Mouse (Mus musculus): ENCODE measurements around the gene Epn2. TPM values are rescaled to one million over a fixed set of nuclear protein-coding genes. Genes with fewer than 3 reads are reported as not detected.

The Epn2 gene
- polyA plus RNA-seq, 1 experiment, result 14.1 TPM

GRCm38 (mm10) chr11:61579878-61580381 lies 443 bp upstream of the Epn2 start:
- Histone ChIP-seq H3K27me3 (ENCODE audit: control insufficient read depth, insufficient read depth, insufficient read length) (no peaks in the 10 kb centered on the region), H3K4me2 (ENCODE audit: low read depth) (peak overlapping the region; percentile 69), H3ac (ENCODE audit: control insufficient read depth, insufficient read length) (peak overlapping the region; percentile 92), H3K79me2 (ENCODE audit: control insufficient read depth, insufficient read depth) (peaks cover 38% of the 10 kb centered on the region), H3K36me3 (ENCODE audit: control insufficient read depth, insufficient read depth) (no peaks in the 10 kb centered on the region), H3K4me3 (peak overlapping the region; percentile 54)
- no peak for TF ChIP-seq TCF12 (IDR thresholded peaks at IDR 0.05; ENCODE audit: insufficient read depth, poor library complexity, severe bottlenecking)
- no peak for TF ChIP-seq CEBPB (IDR thresholded peaks at IDR 0.05; ENCODE audit: insufficient read depth, poor library complexity, severe bottlenecking)
- TF ChIP-seq USF1 (IDR thresholded peaks at IDR 0.05; ENCODE audit: low read depth), result no peak
- no peak for TF ChIP-seq POLR2AphosphoS2 (IDR thresholded peaks at IDR 0.05; ENCODE audit: insufficient read length, low read depth)
- no peak for TF ChIP-seq E2F4 (IDR thresholded peaks at IDR 0.05; ENCODE audit: insufficient read depth)
- TF ChIP-seq SRF (IDR thresholded peaks at IDR 0.05; ENCODE audit: control insufficient read depth, insufficient read length, low read depth), result no peak
- no peak for TF ChIP-seq MAX (IDR thresholded peaks at IDR 0.05; ENCODE audit: low read depth)
- TF ChIP-seq POLR2A (IDR thresholded peaks at IDR 0.05; ENCODE audit: insufficient read length, low read depth), result no peak

- H3K4me2 ChIP-seq (ENCODE audit: low read depth), result peak overlapping the region; percentile 69
- H3K4me3 ChIP-seq, result peak overlapping the region; percentile 54
- no peaks in the 10 kb centered on the region for H3K36me3 ChIP-seq (ENCODE audit: control insufficient read depth, insufficient read depth)
- TF ChIP-seq MYOG (IDR thresholded peaks at IDR 0.05; ENCODE audit: control insufficient read depth in 1 of 3, insufficient read depth in 1 of 3, insufficient read length in 2 of 3, low read depth in 2 of 3) (no peak), USF1 (IDR thresholded peaks at IDR 0.05; ENCODE audit: low read depth) (no peak), E2F4 (IDR thresholded peaks at IDR 0.05; ENCODE audit: insufficient read depth) (no peak), SRF (IDR thresholded peaks at IDR 0.05; ENCODE audit: control insufficient read depth, insufficient read length, low read depth) (no peak), CEBPB (IDR thresholded peaks at IDR 0.05; ENCODE audit: insufficient read depth, poor library complexity, severe bottlenecking) (no peak), POLR2AphosphoS2 (IDR thresholded peaks at IDR 0.05; ENCODE audit: insufficient read length, low read depth) (no peak)
- H3K79me2 ChIP-seq (ENCODE audit: control insufficient read depth, insufficient read depth), result peaks cover 50% of the 10 kb centered on the region
- no peaks in the 10 kb centered on the region for H3K27me3 ChIP-seq (ENCODE audit: control insufficient read depth, insufficient read depth, insufficient read length)
- H3ac ChIP-seq (ENCODE audit: control insufficient read depth, insufficient read length), result peak overlapping the region; percentile 92
These were observed 925 bp downstream of the Epn2 start for GRCm38 (mm10) chr11:61578541-61578982.

- Histone ChIP-seq H3K4me3 (peak overlapping the region; percentile 54), H3K27me3 (ENCODE audit: control insufficient read depth, insufficient read depth, insufficient read length) (no peaks in the 10 kb centered on the region)
- no peak for TF ChIP-seq POLR2AphosphoS2 (IDR thresholded peaks at IDR 0.05; ENCODE audit: insufficient read length, low read depth)
- TF ChIP-seq MYOD1 (IDR thresholded peaks at IDR 0.05; ENCODE audit: control insufficient read depth in 1 of 3, insufficient read length in 2 of 3, low read depth in 2 of 3), result no peak
- no peak for TF ChIP-seq CEBPB (IDR thresholded peaks at IDR 0.05; ENCODE audit: insufficient read depth, poor library complexity, severe bottlenecking)
- TF ChIP-seq SRF (IDR thresholded peaks at IDR 0.05; ENCODE audit: control insufficient read depth, insufficient read length, low read depth), result no peak
- TF ChIP-seq TCF3 (IDR thresholded peaks at IDR 0.05; ENCODE audit: insufficient read length, low read depth), result no peak
- no peak for TF ChIP-seq POLR2A (IDR thresholded peaks at IDR 0.05; ENCODE audit: insufficient read length, low read depth)
- no peak for TF ChIP-seq REST (IDR thresholded peaks at IDR 0.05; ENCODE audit: insufficient read depth, insufficient read length)
- TF ChIP-seq MAX (IDR thresholded peaks at IDR 0.05; ENCODE audit: low read depth), result no peak
- no peak for TF ChIP-seq USF1 (IDR thresholded peaks at IDR 0.05; ENCODE audit: low read depth)
- no peak for TF ChIP-seq MYOG (IDR thresholded peaks at IDR 0.05; ENCODE audit: control insufficient read depth in 1 of 3, insufficient read depth in 1 of 3, insufficient read length in 2 of 3, low read depth in 2 of 3)
- TF ChIP-seq E2F4 (IDR thresholded peaks at IDR 0.05; ENCODE audit: insufficient read depth), result no peak
These were observed 1.5 kb downstream of the Epn2 start for GRCm38 (mm10) chr11:61577991-61578390.

GRCm38 (mm10) chr11:61577349-61577748 lies 2.1 kb downstream of the Epn2 start:
- TF ChIP-seq TCF3 (IDR thresholded peaks at IDR 0.05; ENCODE audit: insufficient read length, low read depth) (no peak), POLR2A (IDR thresholded peaks at IDR 0.05; ENCODE audit: insufficient read length, low read depth) (no peak), CEBPB (IDR thresholded peaks at IDR 0.05; ENCODE audit: insufficient read depth, poor library complexity, severe bottlenecking) (no peak), MYOD1 (IDR thresholded peaks at IDR 0.05; ENCODE audit: control insufficient read depth in 1 of 3, insufficient read length in 2 of 3, low read depth in 2 of 3) (no peak), USF1 (IDR thresholded peaks at IDR 0.05; ENCODE audit: low read depth) (no peak), SRF (IDR thresholded peaks at IDR 0.05; ENCODE audit: control insufficient read depth, insufficient read length, low read depth) (no peak), TCF12 (IDR thresholded peaks at IDR 0.05; ENCODE audit: insufficient read depth, poor library complexity, severe bottlenecking) (no peak), MAX (IDR thresholded peaks at IDR 0.05; ENCODE audit: low read depth) (no peak), POLR2AphosphoS2 (IDR thresholded peaks at IDR 0.05; ENCODE audit: insufficient read length, low read depth) (no peak)
- H3ac ChIP-seq (ENCODE audit: control insufficient read depth, insufficient read length), result no peak overlapping the region
- no peaks in the 10 kb centered on the region for H3K27me3 ChIP-seq (ENCODE audit: control insufficient read depth, insufficient read depth, insufficient read length)
- no peaks in the 10 kb centered on the region for H3K36me3 ChIP-seq (ENCODE audit: control insufficient read depth, insufficient read depth)
- H3K4me2 ChIP-seq (ENCODE audit: low read depth), result peak overlapping the region; percentile 69
- peaks cover 62% of the 10 kb centered on the region for H3K79me2 ChIP-seq (ENCODE audit: control insufficient read depth, insufficient read depth)
- H3K4me3 ChIP-seq, result no peak overlapping the region

More at GRCm38 (mm10) chr11:61577991-61578390, 1.5 kb downstream of the Epn2 start:
- Histone ChIP-seq H3K36me3 (ENCODE audit: control insufficient read depth, insufficient read depth) (no peaks in the 10 kb centered on the region), H3K79me2 (ENCODE audit: control insufficient read depth, insufficient read depth) (peaks cover 56% of the 10 kb centered on the region), H3K4me2 (ENCODE audit: low read depth) (peak overlapping the region; percentile 69), H3ac (ENCODE audit: control insufficient read depth, insufficient read length) (no peak overlapping the region)

GRCm38 (mm10) chr11:61573266-61573665 lies 6.2 kb downstream of the Epn2 start:
- Histone ChIP-seq H3K36me3 (ENCODE audit: control insufficient read depth, insufficient read depth) (no peaks in the 10 kb centered on the region), H3K4me2 (ENCODE audit: low read depth) (no peak overlapping the region), H3K79me2 (ENCODE audit: control insufficient read depth, insufficient read depth) (peaks cover 92% of the 10 kb centered on the region), H3K27me3 (ENCODE audit: control insufficient read depth, insufficient read depth, insufficient read length) (no peaks in the 10 kb centered on the region), H3ac (ENCODE audit: control insufficient read depth, insufficient read length) (no peak overlapping the region), H3K4me3 (no peak overlapping the region)
- no peak for TF ChIP-seq MAX (IDR thresholded peaks at IDR 0.05; ENCODE audit: low read depth)
- no peak for TF ChIP-seq TCF12 (IDR thresholded peaks at IDR 0.05; ENCODE audit: insufficient read depth, poor library complexity, severe bottlenecking)
- TF ChIP-seq USF1 (IDR thresholded peaks at IDR 0.05; ENCODE audit: low read depth), result no peak
- no peak for TF ChIP-seq MYOD1 (IDR thresholded peaks at IDR 0.05; ENCODE audit: control insufficient read depth in 1 of 3, insufficient read length in 2 of 3, low read depth in 2 of 3)
- TF ChIP-seq SRF (IDR thresholded peaks at IDR 0.05; ENCODE audit: control insufficient read depth, insufficient read length, low read depth), result no peak
- TF ChIP-seq REST (IDR thresholded peaks at IDR 0.05; ENCODE audit: insufficient read depth, insufficient read length), result no peak
- TF ChIP-seq TCF3 (IDR thresholded peaks at IDR 0.05; ENCODE audit: insufficient read length, low read depth), result no peak
- TF ChIP-seq POLR2AphosphoS2 (IDR thresholded peaks at IDR 0.05; ENCODE audit: insufficient read length, low read depth), result no peak
- no peak for TF ChIP-seq CEBPB (IDR thresholded peaks at IDR 0.05; ENCODE audit: insufficient read depth, poor library complexity, severe bottlenecking)
- TF ChIP-seq E2F4 (IDR thresholded peaks at IDR 0.05; ENCODE audit: insufficient read depth), result no peak
- TF ChIP-seq MYOG (IDR thresholded peaks at IDR 0.05; ENCODE audit: control insufficient read depth in 1 of 3, insufficient read depth in 1 of 3, insufficient read length in 2 of 3, low read depth in 2 of 3), result no peak
- TF ChIP-seq POLR2A (IDR thresholded peaks at IDR 0.05; ENCODE audit: insufficient read length, low read depth), result no peak
